Mouse (Mus musculus): ENCODE data around the gene Cmip. TPM values are rescaled to one million over a fixed set of nuclear protein-coding genes. Genes with fewer than 3 reads are reported as not detected.

Cmip gene
- polyA plus RNA-seq, 1 experiment = 112 TPM

- Histone ChIP-seq H3K4me3 (ENCODE audit: insufficient read depth, low read depth, low read length) (no peak overlapping the region), H3K27me3 (replicated peaks; ENCODE audit: control insufficient read depth, insufficient read depth, low read length) (peaks cover 2% of the 10 kb centered on the region; the same call in 1 of the 2 replicates), H3K36me3 (ENCODE audit: control insufficient read depth, insufficient read depth, low read length) (no peaks in the 10 kb centered on the region), H3K27ac (ENCODE audit: insufficient read depth, low read depth, low read length) (peak overlapping the region; percentile 14; the same call in 1 of the 2 replicates), H3K4me1 (ENCODE audit: control insufficient read depth, insufficient read depth, low read length) (no peaks in the 10 kb centered on the region)
- WGBS = 51% methylated on average over 2 of the region's 2 CpGs
- peak; percentile 30 for DNase-seq
- no peak for TF ChIP-seq POLR2A (IDR thresholded peaks at IDR 0.05; ENCODE audit: low read depth, low read length)
- no peak for TF ChIP-seq CTCF (conservative IDR thresholded peaks at IDR 0.05; ENCODE audit: insufficient read depth, insufficient read length, low read depth, low read length)
Observed at GRCm38 (mm10) chr8:117494874-117495273, 238.0 kb downstream of the Cmip start.

GRCm38 (mm10) chr8:117498179-117498914 lies 241.5 kb downstream of the Cmip start, which contains the start of gene Plcg2:
TSS of gene Plcg2 (plus strand) at chr8:117498291.
- no peaks in the 10 kb centered on the region for H3K4me1 ChIP-seq (ENCODE audit: control insufficient read depth, insufficient read depth, low read length)
- under 1% methylated on average over 62 of the region's 62 CpGs for WGBS

DNA sequence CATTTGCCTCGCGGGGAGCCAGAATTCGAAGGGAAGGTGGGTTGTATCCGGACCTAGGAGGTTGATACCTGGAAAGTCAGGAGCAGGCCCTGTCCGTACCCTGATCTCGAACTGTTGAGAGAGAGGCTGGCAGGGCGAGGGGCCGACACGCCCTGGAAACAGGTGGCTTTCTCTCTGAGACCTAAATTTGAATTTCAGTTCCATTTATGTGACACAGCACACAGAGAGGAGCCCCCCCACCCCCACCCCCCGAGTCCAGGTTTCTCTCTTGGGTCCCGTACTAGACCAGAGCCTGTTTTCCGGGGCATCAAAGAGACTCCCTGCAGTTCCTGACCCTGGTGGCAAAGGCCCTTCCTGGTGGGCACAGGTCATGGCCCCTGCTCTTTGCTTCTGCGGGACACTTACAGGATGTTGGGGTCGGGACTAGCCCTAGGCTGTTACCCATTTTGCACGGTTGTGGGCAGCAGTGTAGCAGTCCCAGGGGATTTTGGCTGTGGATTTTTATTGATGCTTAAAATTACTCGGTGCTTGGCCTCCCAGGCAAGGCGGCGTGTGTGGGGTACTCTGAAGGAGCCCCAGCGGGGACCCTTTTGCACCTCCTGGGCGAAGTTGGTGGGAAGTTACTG lies 242.2 kb downstream of the Cmip start:
- TF ChIP-seq CTCF (conservative IDR thresholded peaks at IDR 0.05; ENCODE audit: insufficient read depth, insufficient read length, low read depth, low read length) (no peak), POLR2A (IDR thresholded peaks at IDR 0.05; ENCODE audit: low read depth, low read length) (no peak)
- Histone ChIP-seq H3K4me3 (ENCODE audit: insufficient read depth, low read depth, low read length) (peak overlapping the region; percentile 47), H3K36me3 (ENCODE audit: control insufficient read depth, insufficient read depth, low read length) (no peaks in the 10 kb centered on the region), H3K4me1 (ENCODE audit: control insufficient read depth, insufficient read depth, low read length) (no peaks in the 10 kb centered on the region), H3K27me3 (replicated peaks; ENCODE audit: control insufficient read depth, insufficient read depth, low read length) (peaks cover 2% of the 10 kb centered on the region; the same call in 1 of the 2 replicates), H3K27ac (ENCODE audit: insufficient read depth, low read depth, low read length) (no peak overlapping the region)
- DNase-seq = no peak
- 29% methylated on average over 20 of the region's 20 CpGs for WGBS

More at GRCm38 (mm10) chr8:117498179-117498914, 241.5 kb downstream of the Cmip start, which contains the start of gene Plcg2:
- peak; percentile 48 for DNase-seq
- Histone ChIP-seq H3K36me3 (ENCODE audit: control insufficient read depth, insufficient read depth, low read length) (no peaks in the 10 kb centered on the region), H3K27ac (ENCODE audit: insufficient read depth, low read depth, low read length) (no peak within 1 kb of the TSS), H3K27me3 (replicated peaks; ENCODE audit: control insufficient read depth, insufficient read depth, low read length) (peaks cover 2% of the 10 kb centered on the region; the same call in 1 of the 2 replicates), H3K4me3 (ENCODE audit: insufficient read depth, low read depth, low read length) (peak within 1 kb of the TSS; percentile 47)
- TF ChIP-seq CTCF (conservative IDR thresholded peaks at IDR 0.05; ENCODE audit: insufficient read depth, insufficient read length, low read depth, low read length) (no peak), POLR2A (IDR thresholded peaks at IDR 0.05; ENCODE audit: low read depth, low read length) (no peak)

- Histone ChIP-seq H3K4me3 (ENCODE audit: insufficient read depth, low read depth, low read length) (no peak overlapping the region), H3K4me1 (ENCODE audit: control insufficient read depth, insufficient read depth, low read length) (no peaks in the 10 kb centered on the region), H3K27ac (ENCODE audit: insufficient read depth, low read depth, low read length) (no peak overlapping the region), H3K36me3 (ENCODE audit: control insufficient read depth, insufficient read depth, low read length) (no peaks in the 10 kb centered on the region), H3K27me3 (replicated peaks; ENCODE audit: control insufficient read depth, insufficient read depth, low read length) (peaks cover 2% of the 10 kb centered on the region; the same call in 1 of the 2 replicates)
- WGBS = 50% methylated on average over 5 of the region's 5 CpGs
- TF ChIP-seq CTCF (conservative IDR thresholded peaks at IDR 0.05; ENCODE audit: insufficient read depth, insufficient read length, low read depth, low read length) (no peak), POLR2A (IDR thresholded peaks at IDR 0.05; ENCODE audit: low read depth, low read length) (no peak)
- DNase-seq = peak; percentile 44
Observed at GRCm38 (mm10) chr8:117500232-117500823, 243.5 kb downstream of the Cmip start.

- Histone ChIP-seq H3K4me3 (ENCODE audit: insufficient read depth, low read depth, low read length) (no peak overlapping the region), H3K27ac (ENCODE audit: insufficient read depth, low read depth, low read length) (no peak overlapping the region), H3K4me1 (ENCODE audit: control insufficient read depth, insufficient read depth, low read length) (no peaks in the 10 kb centered on the region), H3K36me3 (ENCODE audit: control insufficient read depth, insufficient read depth, low read length) (no peaks in the 10 kb centered on the region), H3K27me3 (replicated peaks; ENCODE audit: control insufficient read depth, insufficient read depth, low read length) (peaks cover 2% of the 10 kb centered on the region; the same call in 1 of the 2 replicates)
- TF ChIP-seq POLR2A (IDR thresholded peaks at IDR 0.05; ENCODE audit: low read depth, low read length) (no peak), CTCF (conservative IDR thresholded peaks at IDR 0.05; ENCODE audit: insufficient read depth, insufficient read length, low read depth, low read length) (no peak)
- DNase-seq = no peak
- WGBS = 92% methylated on average over 6 of the region's 6 CpGs
Observed at GRCm38 (mm10) chr8:117501323-117501722, 244.5 kb downstream of the Cmip start.

- no peak overlapping the region for H3K4me3 ChIP-seq (ENCODE audit: insufficient read depth, low read depth, low read length)
- H3K27me3 ChIP-seq (replicated peaks; ENCODE audit: control insufficient read depth, insufficient read depth, low read length) = no peaks in the 10 kb centered on the region
- TF ChIP-seq CTCF (conservative IDR thresholded peaks at IDR 0.05; ENCODE audit: insufficient read depth, insufficient read length, low read depth, low read length) = no peak
- no peak for TF ChIP-seq POLR2A (IDR thresholded peaks at IDR 0.05; ENCODE audit: low read depth, low read length)
- WGBS = 79% methylated on average over 13 of the region's 13 CpGs
- no peak overlapping the region for H3K27ac ChIP-seq (ENCODE audit: insufficient read depth, low read depth, low read length)
- H3K36me3 ChIP-seq (ENCODE audit: control insufficient read depth, insufficient read depth, low read length) = no peaks in the 10 kb centered on the region
- H3K4me1 ChIP-seq (ENCODE audit: control insufficient read depth, insufficient read depth, low read length) = no peaks in the 10 kb centered on the region
- DNase-seq = no peak
Observed at GRCm38 (mm10) chr8:117503405-117504069, 246.7 kb downstream of the Cmip start.
